Mouse (Mus musculus): ENCODE measurements around the gene Rbfox1.

The Rbfox1 gene

GRCm38 (mm10) chr16:7223265-7223664, 1338.1 kb downstream of the Rbfox1 start:
- no peak for DNase-seq (ENCODE audit: low spot score in 2 of 2)

DNA sequence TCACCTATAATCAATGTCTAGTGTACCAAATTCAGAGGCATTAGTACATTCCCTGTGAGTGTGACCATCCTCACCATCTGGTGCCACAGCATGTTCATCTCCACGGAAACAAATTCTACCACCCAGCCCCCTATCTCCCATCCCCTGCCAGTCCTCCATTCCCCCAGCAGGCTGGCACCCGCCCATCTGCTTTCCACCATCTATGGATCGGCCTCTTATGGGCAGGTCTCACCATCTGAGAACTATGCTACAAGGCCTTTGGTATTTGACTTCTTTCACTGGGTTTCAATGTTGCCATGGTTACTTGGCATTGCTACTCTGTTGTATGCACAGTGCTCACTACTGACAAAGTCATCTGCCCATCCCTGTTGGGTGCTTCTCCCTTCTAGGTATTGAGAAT, 1340.8 kb downstream of the Rbfox1 start:
- no peak for DNase-seq (ENCODE audit: low spot score in 2 of 2)

- no peak for DNase-seq (ENCODE audit: low spot score in 2 of 2)
These were observed 1343.1 kb downstream of the Rbfox1 start for GRCm38 (mm10) chr16:7228246-7228645.

- DNase-seq (ENCODE audit: low spot score in 2 of 2) = no peak
These were observed 1344.1 kb downstream of the Rbfox1 start for GRCm38 (mm10) chr16:7229232-7229631.

DNA sequence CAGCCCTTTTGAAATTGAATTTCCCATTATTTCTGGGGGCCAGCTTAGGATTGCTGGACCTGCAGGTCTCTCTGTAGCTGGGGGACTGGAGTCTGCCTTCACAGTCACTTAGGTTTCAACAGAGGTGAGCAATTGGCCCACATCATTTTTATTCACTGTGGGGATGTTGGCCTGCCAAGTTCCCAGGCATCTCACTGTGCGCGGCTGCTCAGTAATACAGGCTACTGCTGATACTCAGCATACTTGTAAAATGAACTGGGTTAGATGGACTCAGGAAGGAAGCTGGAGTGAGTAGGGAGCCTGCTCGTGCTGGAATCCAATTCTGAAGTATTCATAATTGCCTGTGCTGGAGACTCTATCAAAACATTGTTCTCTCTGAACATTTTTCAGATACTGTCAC, 1356.5 kb downstream of the Rbfox1 start:
- no peak for DNase-seq (ENCODE audit: low spot score in 2 of 2)

GRCm38 (mm10) chr16:7242501-7242900, 1357.3 kb downstream of the Rbfox1 start:
- no peak for DNase-seq (ENCODE audit: low spot score in 2 of 2)

- DNase-seq (ENCODE audit: low spot score in 2 of 2) = no peak
These were observed 1359.2 kb downstream of the Rbfox1 start for GRCm38 (mm10) chr16:7244382-7244781.

GRCm38 (mm10) chr16:7251696-7252095, 1366.5 kb downstream of the Rbfox1 start:
- no peak for DNase-seq (ENCODE audit: low spot score in 2 of 2)

DNA sequence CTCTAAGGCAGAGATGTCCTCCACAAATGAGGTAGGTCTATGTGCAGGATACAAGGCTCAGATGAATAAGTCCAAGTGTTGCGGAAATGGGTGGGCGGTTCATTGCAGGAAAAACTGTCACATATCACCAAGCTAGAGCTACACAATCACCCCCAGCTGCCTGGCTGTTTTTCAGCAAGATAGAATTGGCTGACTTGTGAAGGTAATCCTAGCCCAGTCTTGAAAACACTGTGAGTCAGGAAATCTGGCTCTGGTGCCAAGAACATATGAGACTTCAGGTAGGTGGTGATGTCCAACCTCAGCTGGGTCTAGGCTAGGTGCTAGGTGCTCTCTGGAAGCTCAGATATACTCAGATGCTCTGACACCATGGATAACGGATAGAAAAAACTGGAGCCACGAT, 1372.2 kb downstream of the Rbfox1 start:
- no peak for DNase-seq (ENCODE audit: low spot score in 2 of 2)

GRCm38 (mm10) chr16:7263261-7263660, 1378.1 kb downstream of the Rbfox1 start:
- DNase-seq (ENCODE audit: low spot score in 2 of 2) = no peak

DNA sequence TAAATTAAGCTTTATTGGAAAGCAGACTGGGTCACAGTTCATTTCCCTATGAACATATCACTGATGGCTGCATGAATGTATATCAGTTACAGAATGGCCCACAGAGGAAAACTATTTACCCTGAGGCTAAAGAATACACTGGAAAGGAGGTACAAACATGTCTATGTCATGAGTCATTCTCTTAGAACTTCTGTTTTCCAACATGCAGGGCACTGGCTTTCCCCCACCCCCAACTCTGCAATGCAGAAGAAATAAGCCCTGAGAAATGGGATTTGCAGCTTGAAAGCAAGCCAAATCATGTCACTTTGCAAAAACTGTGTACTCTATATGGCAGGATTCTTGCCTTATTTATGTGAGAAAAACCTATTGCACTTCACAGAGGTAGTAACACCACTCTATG, 1380.6 kb downstream of the Rbfox1 start:
- DNase-seq (ENCODE audit: low spot score in 2 of 2) = no peak

DNA sequence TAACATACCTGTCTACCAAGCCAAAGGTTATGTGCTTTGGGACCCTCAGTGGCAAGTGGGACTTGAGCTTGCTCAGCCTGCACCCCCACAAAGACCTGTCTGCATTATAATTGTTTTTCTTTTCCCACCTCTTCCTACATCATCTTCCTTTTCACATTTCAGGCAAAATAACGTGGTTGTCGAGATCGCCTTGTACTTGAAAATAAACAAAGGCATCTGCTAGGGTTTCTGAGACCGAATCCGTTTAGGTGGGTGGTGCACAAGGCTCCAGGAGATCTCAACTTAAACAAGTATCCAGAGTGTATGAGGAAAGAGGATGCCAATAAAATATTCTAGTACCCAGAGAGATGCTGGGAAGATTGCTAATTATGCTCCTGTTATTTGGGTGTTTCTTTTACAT, 1390.3 kb downstream of the Rbfox1 start:
- DNase-seq (ENCODE audit: low spot score in 2 of 2) = no peak

- DNase-seq (ENCODE audit: low spot score in 2 of 2) = no peak
These were observed 1390.7 kb downstream of the Rbfox1 start for GRCm38 (mm10) chr16:7275901-7276300.

DNA sequence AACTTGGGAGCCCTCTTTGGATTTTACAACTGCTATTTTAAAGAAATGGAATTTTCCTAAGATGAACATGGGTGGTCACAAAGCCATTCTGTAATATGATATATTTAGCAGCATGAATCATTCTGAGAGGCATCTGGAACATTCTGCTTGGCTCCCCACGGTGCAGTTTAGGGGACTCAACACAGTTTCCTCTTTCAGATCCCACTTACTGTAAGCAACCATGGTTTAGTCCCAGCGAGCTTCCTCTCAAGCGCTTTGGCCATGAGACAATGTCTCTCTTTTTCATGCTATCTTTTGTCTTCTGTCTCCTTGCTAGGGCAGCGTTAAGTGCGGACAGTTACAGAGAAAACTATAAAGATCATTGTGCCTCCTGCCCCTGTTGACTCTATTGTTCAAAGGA, 1394.4 kb downstream of the Rbfox1 start:
- no peak for DNase-seq (ENCODE audit: low spot score in 2 of 2)

- DNase-seq (ENCODE audit: low spot score in 2 of 2) = no peak
These were observed 1397.1 kb downstream of the Rbfox1 start for GRCm38 (mm10) chr16:7282257-7282656.

DNA sequence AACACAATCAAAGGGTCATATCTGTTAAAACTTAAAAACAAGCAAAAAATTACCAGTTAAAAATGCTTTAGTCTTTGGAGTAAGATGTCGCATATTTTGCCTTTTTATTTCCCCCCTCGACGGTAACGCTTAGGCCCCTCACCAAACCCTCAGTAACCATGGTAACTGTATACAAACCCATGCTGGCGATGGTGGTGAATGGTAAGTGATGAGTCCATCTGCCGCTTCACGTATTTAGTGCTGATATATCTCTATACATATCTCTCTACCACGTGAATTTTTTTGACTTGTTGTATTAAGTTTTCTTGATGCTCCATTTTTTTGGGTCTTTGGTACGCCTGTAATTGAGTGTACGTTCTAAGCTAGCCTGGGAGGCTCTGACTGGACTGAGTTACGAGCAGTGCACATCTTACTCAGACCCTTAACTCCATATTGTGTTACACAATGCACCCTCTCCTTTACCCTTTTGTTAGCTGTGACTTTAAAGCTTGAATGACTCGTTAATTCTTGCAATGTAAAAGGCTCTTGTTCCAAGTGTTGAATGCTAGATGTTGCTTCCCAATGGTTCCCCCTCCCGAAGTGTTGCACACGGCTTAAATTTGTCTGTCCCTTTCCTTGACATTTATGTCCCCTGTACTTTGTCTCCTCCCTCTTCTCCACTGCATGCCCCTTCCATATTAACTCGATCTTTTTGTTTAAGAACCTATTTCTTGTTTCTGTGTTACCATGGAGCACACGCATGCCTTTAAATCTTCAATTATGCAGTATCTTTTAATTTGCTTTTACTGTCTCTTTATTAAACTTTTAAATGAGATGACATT, 1408.0 kb downstream of the Rbfox1 start:
- DNase-seq (ENCODE audit: low spot score in 2 of 2) = no peak

DNA sequence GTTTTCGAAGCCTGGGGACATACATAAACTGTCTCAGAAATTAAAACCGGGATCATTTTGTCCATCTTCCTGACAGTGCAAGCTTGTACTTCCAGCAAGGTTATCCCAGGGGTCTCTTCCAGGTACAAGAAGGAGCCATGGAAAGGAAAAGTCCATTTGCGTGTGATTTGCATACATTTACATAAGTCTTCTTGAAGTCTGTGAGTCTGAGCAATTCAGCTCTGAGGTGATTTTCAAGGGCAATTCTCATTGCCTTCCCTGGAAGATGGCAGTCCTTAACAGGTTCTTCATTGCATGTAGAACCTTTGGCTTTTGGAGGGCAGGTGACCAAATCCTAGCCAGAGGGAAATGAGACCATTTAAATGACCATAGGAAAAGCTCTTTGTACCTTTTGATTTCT, 1417.3 kb downstream of the Rbfox1 start:
- DNase-seq (ENCODE audit: low spot score in 2 of 2) = no peak

DNA sequence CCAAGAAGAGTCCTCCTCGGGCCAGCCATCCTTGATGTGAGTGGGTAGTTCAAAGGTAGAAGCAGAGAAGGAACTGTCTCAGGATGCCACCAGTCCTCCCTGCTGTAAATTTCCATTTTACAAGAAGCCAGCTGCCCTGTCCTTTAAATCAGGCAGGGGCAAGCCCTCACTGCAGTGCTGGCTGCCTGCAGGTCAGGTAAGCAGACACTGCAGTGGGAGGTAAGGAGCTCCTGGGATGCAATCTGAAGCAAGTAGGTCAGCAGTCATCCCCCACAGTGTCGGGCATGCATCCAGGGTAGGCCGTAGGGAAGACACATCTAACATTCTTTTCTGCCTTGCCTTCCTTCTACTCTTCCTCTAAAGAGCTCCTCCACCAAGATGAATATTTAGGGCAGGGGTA, 1444.0 kb downstream of the Rbfox1 start:
- no peak for DNase-seq (ENCODE audit: low spot score in 2 of 2)

DNA sequence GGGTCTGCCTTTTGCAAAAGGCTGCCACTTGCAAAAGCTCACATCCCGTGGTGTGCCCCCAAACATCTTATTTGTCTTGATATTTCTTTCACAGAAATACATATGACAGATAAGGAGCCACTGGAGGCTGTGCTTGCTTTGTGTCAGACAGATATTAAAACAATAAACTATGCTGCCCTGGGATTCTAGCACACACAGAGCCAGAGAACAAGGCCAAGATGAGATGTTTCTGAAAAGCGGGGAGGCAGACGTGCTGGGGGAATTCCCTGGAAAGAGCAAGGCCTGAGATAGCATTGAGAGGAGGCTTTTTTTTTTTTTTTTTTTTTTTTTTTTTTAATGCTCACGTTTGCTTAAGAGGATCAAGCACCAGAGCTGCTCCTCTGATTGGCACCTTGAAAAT, 1456.0 kb downstream of the Rbfox1 start:
- no peak for DNase-seq (ENCODE audit: low spot score in 2 of 2)

DNA sequence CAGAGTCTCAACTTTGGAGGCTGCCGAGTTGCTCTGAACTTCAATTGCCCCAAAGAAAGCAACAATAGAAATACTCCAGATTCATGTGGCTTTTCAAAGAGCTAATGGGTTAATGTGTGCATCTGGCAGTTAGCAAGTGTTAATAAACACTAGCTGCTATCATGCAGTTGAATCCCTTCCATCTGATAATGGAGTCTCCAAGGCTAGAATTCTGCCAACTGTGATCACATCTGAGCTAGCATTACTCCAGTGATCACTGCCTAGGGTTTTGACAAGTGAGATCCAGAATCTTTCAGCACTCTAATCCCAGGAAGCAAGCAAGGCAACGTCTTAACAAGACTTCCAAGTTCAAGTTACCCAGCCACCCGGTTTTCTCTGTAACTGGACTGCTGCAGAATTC, 1460.1 kb downstream of the Rbfox1 start:
- no peak for DNase-seq (ENCODE audit: low spot score in 2 of 2)

- DNase-seq (ENCODE audit: low spot score in 2 of 2) = no peak
These were observed 1461.0 kb downstream of the Rbfox1 start for GRCm38 (mm10) chr16:7346001-7346625.

- no peak for DNase-seq (ENCODE audit: low spot score in 2 of 2)
These were observed 1462.5 kb downstream of the Rbfox1 start for GRCm38 (mm10) chr16:7347522-7348165.

GRCm38 (mm10) chr16:7352808-7353207, 1467.7 kb downstream of the Rbfox1 start:
- no peak for DNase-seq (ENCODE audit: low spot score in 2 of 2)

All from urinary bladder, adult 18-20 months (tissue).